Mouse (Mus musculus): ENCODE data around the gene Gm16181.
"Not testable (repeated sequence)": the region's sequence is repeated elsewhere in the genome, so short reads cannot be mapped to it uniquely, and the experiment has no call there.

The Gm16181 gene

GRCm38 (mm10) chr17:35232659-35233058 is 12.0 kb downstream of the Gm16181 start:
- no peak for DNase-seq (ENCODE audit: low spot score in 2 of 2)

- DNase-seq (ENCODE audit: low spot score in 2 of 2): no peak
Observed at GRCm38 (mm10) chr17:35233114-35233980, 12.7 kb downstream of the Gm16181 start, which contains the start of gene Atp6v1g2. Atp6v1g2 (plus strand) TSS chr17:35233660.

- DNase-seq (ENCODE audit: low spot score in 2 of 2): not testable (repeated sequence)
Observed at GRCm38 (mm10) chr17:35234090-35234489, 13.5 kb downstream of the Gm16181 start.

- DNase-seq (ENCODE audit: low spot score in 2 of 2): no peak
Observed at GRCm38 (mm10) chr17:35234903-35235302, 14.3 kb downstream of the Gm16181 start.

GRCm38 (mm10) chr17:35235614-35236389 is 15.2 kb downstream of the Gm16181 start, which contains the start of gene Nfkbil1:
Nfkbil1 (minus strand) TSS chr17:35235792.
- peak; percentile 93 for DNase-seq (ENCODE audit: low spot score in 2 of 2)

- DNase-seq (ENCODE audit: low spot score in 2 of 2): peak; percentile 90 to 95
Observed at GRCm38 (mm10) chr17:35236390-35236746, 15.7 kb downstream of the Gm16181 start.

GRCm38 (mm10) chr17:35236996-35237395 is 16.4 kb downstream of the Gm16181 start:
- no peak for DNase-seq (ENCODE audit: low spot score in 2 of 2)

GRCm38 (mm10) chr17:35237504-35237903 is 16.9 kb downstream of the Gm16181 start:
- DNase-seq (ENCODE audit: low spot score in 2 of 2): no peak

- no peak for DNase-seq (ENCODE audit: low spot score in 2 of 2)
Observed at GRCm38 (mm10) chr17:35239700-35240099, 19.1 kb downstream of the Gm16181 start.

GRCm38 (mm10) chr17:35240384-35241304 is 20.0 kb downstream of the Gm16181 start:
- DNase-seq (ENCODE audit: low spot score in 2 of 2): no peak

GRCm38 (mm10) chr17:35241305-35242014 is 20.8 kb downstream of the Gm16181 start, which contains the start of gene Ddx39b:
Ddx39b (plus strand) TSS chr17:35241746.
- DNase-seq (ENCODE audit: low spot score in 2 of 2): peak; percentile 95 to 97

- peak in 1 of 2 experiments; percentile 56 for DNase-seq (ENCODE audit: low spot score in 2 of 2)
Observed at GRCm38 (mm10) chr17:35242015-35242941, 21.6 kb downstream of the Gm16181 start.

GRCm38 (mm10) chr17:35243086-35243485 is 22.5 kb downstream of the Gm16181 start:
- no peak for DNase-seq (ENCODE audit: low spot score in 2 of 2)

GRCm38 (mm10) chr17:35244999-35245398 is 24.4 kb downstream of the Gm16181 start:
- no peak for DNase-seq (ENCODE audit: low spot score in 2 of 2)

GRCm38 (mm10) chr17:35245731-35246623 is 25.3 kb downstream of the Gm16181 start:
- DNase-seq (ENCODE audit: low spot score in 2 of 2): no peak

- DNase-seq (ENCODE audit: low spot score in 2 of 2): no peak
Observed at GRCm38 (mm10) chr17:35247144-35247543, 26.5 kb downstream of the Gm16181 start.

GRCm38 (mm10) chr17:35248986-35249385 is 28.4 kb downstream of the Gm16181 start:
- no peak for DNase-seq (ENCODE audit: low spot score in 2 of 2)

- no peak for DNase-seq (ENCODE audit: low spot score in 2 of 2)
Observed at GRCm38 (mm10) chr17:35249451-35250197, 29.0 kb downstream of the Gm16181 start.
